Mouse (Mus musculus) retina, adult 2 months (tissue): ENCODE results near the gene Cbln3.
A peak's percentile ranks its signal among the peaks of the same experiment; 100 is the strongest.

Experiments used
- DNase-seq: peaks from one replicate; pipeline ENCODE4 v3.0.0-alpha.2; 2012; ENCODE audit warnings: low read depth, low spot score

Cbln3 gene

GRCm38 (mm10) chr14:55880982-55881381, 3.2 kb downstream of the Cbln3 start:
- DNase-seq: no peak

GRCm38 (mm10) chr14:55879623-55880022, 4.6 kb downstream of the Cbln3 start:
- DNase-seq: peak; percentile 61

GRCm38 (mm10) chr14:55878316-55878940, 5.8 kb downstream of the Cbln3 start:
- DNase-seq: no peak

GRCm38 (mm10) chr14:55877469-55878315, 6.5 kb downstream of the Cbln3 start:
- DNase-seq: no peak

GRCm38 (mm10) chr14:55873714-55874683, 10.2 kb downstream of the Cbln3 start:
- no peak for DNase-seq

- no peak for DNase-seq
These were observed 10.9 kb downstream of the Cbln3 start for GRCm38 (mm10) chr14:55873242-55873713.

- DNase-seq: no peak
These were observed 11.6 kb downstream of the Cbln3 start for GRCm38 (mm10) chr14:55872551-55872950.

GRCm38 (mm10) chr14:55872039-55872438, 12.2 kb downstream of the Cbln3 start:
- no peak for DNase-seq

- no peak for DNase-seq
These were observed 14.7 kb downstream of the Cbln3 start for GRCm38 (mm10) chr14:55869538-55869937.

GRCm38 (mm10) chr14:55868230-55869026, 15.8 kb downstream of the Cbln3 start:
- DNase-seq: no peak

GRCm38 (mm10) chr14:55866962-55867361, 17.2 kb downstream of the Cbln3 start:
- DNase-seq: no peak

- DNase-seq: no peak
These were observed 20.4 kb downstream of the Cbln3 start for GRCm38 (mm10) chr14:55863773-55864172.

GRCm38 (mm10) chr14:55862970-55863369, 21.2 kb downstream of the Cbln3 start:
- DNase-seq: no peak

GRCm38 (mm10) chr14:55862186-55862585, 22.0 kb downstream of the Cbln3 start:
- no peak for DNase-seq

GRCm38 (mm10) chr14:55857588-55857987, 26.6 kb downstream of the Cbln3 start:
- DNase-seq: no peak

- no peak for DNase-seq
These were observed 29.1 kb downstream of the Cbln3 start for GRCm38 (mm10) chr14:55855101-55855561.

- no peak for DNase-seq
These were observed 29.6 kb downstream of the Cbln3 start for GRCm38 (mm10) chr14:55854406-55855100.

- DNase-seq: no peak
These were observed 30.4 kb downstream of the Cbln3 start, which contains the start of gene Nynrin for GRCm38 (mm10) chr14:55853621-55854285. Gene Nynrin, plus strand, starts transcription at chr14:55854010.
